In genomic region chr4:140154484-140154883, GRCm38 (mm10) we compare ENCODE assay signal across 10 mouse cellular contexts.
A peak's percentile ranks its signal among the peaks of the same experiment; 100 is the strongest.
DNase-seq lines count a peak whose midpoint lies in the region; ATAC-seq lines count a peak whose summit lies in the region.
"Had no signal": no experiment of that assay in that cellular context is flagged by ENCODE, and none has a peak within 500 bp of the region (broad histone marks: within the 10 kb centered on the region; RNA-seq: fewer than 3 reads in every experiment).

No protein-coding gene starts in this region.

- no peak overlapping the region for H3K4me3 ChIP-seq in forebrain, embryonic 10.5 days
- H3K4me3 ChIP-seq in hindbrain, embryonic 15.5 days, result no peak overlapping the region
- no peak overlapping the region for H3K4me3 ChIP-seq in neural tube, embryonic 13.5 days

- H3K27ac ChIP-seq in forebrain, embryonic 10.5 days, result peak overlapping the region; percentile 84
- peak overlapping the region; percentile 78 for H3K27ac ChIP-seq in hindbrain, embryonic 15.5 days (replicated peaks)
- H3K27ac ChIP-seq in neural tube, embryonic 13.5 days (replicated peaks), result peak overlapping the region; percentile 72

- H3K27me3 ChIP-seq in forebrain, embryonic 10.5 days (ENCODE audit: poor library complexity, severe bottlenecking), result no peaks in the 10 kb centered on the region
- no peaks in the 10 kb centered on the region for H3K27me3 ChIP-seq in hindbrain, embryonic 15.5 days
- H3K27me3 ChIP-seq in neural tube, embryonic 13.5 days, result no peaks in the 10 kb centered on the region

- no peak overlapping the region for H3K4me2 ChIP-seq in hindbrain, embryonic 15.5 days
- no peak overlapping the region for H3K4me2 ChIP-seq in neural tube, embryonic 13.5 days

- ATAC-seq in hindbrain, embryonic 15.5 days (ENCODE audit: low FRiP score, low read depth), result peak; percentile 79
- peak; percentile 55 for ATAC-seq in neural tube, embryonic 13.5 days (ENCODE audit: low read depth)

- H3K9ac ChIP-seq in hindbrain, embryonic 15.5 days, result no peak overlapping the region
- H3K9ac ChIP-seq in neural tube, embryonic 13.5 days, result peak overlapping the region; percentile 12; the same call in 1 of the 2 replicates

- H3K4me1 ChIP-seq in forebrain, embryonic 10.5 days, result peaks cover 31% of the 10 kb centered on the region
- H3K4me1 ChIP-seq in hindbrain, embryonic 15.5 days (replicated peaks), result peaks cover 26% of the 10 kb centered on the region
- H3K4me1 ChIP-seq in neural tube, embryonic 13.5 days (replicated peaks), result peaks cover 23% of the 10 kb centered on the region

- peak; percentile 35 for DNase-seq in layer of hippocampus, adult 11-12 months (ENCODE audit: low spot score)
- DNase-seq in layer of hippocampus, adult 18-20 months (ENCODE audit: low spot score in 2 of 2), result no peak
- DNase-seq in forebrain, embryonic 10.5 days (ENCODE audit: extremely low spot score, low spot score), result peak; percentile 58
- no peak for DNase-seq in testis, postnatal 14 days (ENCODE audit: low spot score)
- DNase-seq in kidney, adult 11 months, result no peak
- DNase-seq in urinary bladder, postnatal 10 days (ENCODE audit: low spot score), result no peak
- DNase-seq: adrenal gland, postnatal 10 days; lung, adult 18-20 months had no signal

- WGBS in forebrain, embryonic 10.5 days, result 16% methylated on average over 5 of the region's 5 CpGs
- WGBS in hindbrain, embryonic 15.5 days, result 27% methylated on average over 5 of the region's 5 CpGs
- 12% methylated on average over 5 of the region's 5 CpGs for WGBS in neural tube, embryonic 13.5 days

- H3K9me3 ChIP-seq in forebrain, embryonic 10.5 days, result no peaks in the 10 kb centered on the region
- no peaks in the 10 kb centered on the region for H3K9me3 ChIP-seq in hindbrain, embryonic 15.5 days
- H3K9me3 ChIP-seq in neural tube, embryonic 13.5 days, result no peaks in the 10 kb centered on the region

- no peaks in the 10 kb centered on the region for H3K36me3 ChIP-seq in forebrain, embryonic 10.5 days (replicated peaks)
- H3K36me3 ChIP-seq in hindbrain, embryonic 15.5 days, result no peaks in the 10 kb centered on the region
- peaks cover 6% of the 10 kb centered on the region; the same call in 1 of the 2 replicates for H3K36me3 ChIP-seq in neural tube, embryonic 13.5 days

Comparison
In these comparisons a context has a peak if more than half of its experiments do, and no peak if none do; other contexts are left out.
1. DNase-seq: peak in layer of hippocampus, adult 11-12 months (single experiment) and forebrain, embryonic 10.5 days (single experiment); none in layer of hippocampus, adult 18-20 months (0 of 2), testis, postnatal 14 days (single experiment), kidney, adult 11 months (single experiment) and urinary bladder, postnatal 10 days (single experiment).
2. Peak in every context shown above with its lines, with median percentiles within 50 percentile points of each other: H3K27ac ChIP-seq.